Mouse (Mus musculus): ENCODE data around the gene Atp11a.

DNA sequence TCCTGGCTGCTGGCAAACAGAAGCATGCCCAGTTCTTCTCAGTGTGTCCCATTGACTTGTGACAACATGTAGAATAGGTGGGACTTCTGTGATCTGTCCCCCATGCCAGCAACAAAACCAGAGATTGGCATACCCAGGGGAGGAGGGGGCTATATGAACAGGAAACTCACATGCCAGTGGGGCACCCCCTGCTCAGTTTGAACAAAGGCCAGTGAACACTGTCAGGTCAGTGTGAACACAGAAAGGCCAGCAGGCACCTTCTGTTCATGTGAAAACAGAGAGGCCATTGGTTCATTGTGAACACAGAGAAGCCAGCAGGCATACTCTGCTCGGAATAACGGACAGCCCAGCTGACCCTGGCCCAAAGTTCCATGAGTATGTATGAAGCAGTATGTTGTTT is 52.7 kb downstream of the Atp11a start:
- TF ChIP-seq CTCF (IDR thresholded peaks at IDR 0.05) (no peak), EP300 (IDR thresholded peaks at IDR 0.05) (no peak)

All from lung, postnatal 0 days (tissue).